Mouse (Mus musculus) E14TG2a.4 (cell line): ENCODE results near the gene Zfp652.

Source experiments
- CTCF ChIP-seq: conservative IDR thresholded peaks from 2 replicates; pipeline ENCODE4 v1.5.1; 2014; ENCODE audit warnings: low read length
- NANOG ChIP-seq: IDR thresholded peaks from 2 replicates; pipeline ENCODE4 v1.6.1; 2014; ENCODE audit warnings: borderline replicate concordance, low read length, mixed read lengths
- POU5F1 ChIP-seq: IDR thresholded peaks from 2 replicates; pipeline ENCODE4 v1.6.1; 2014; ENCODE audit warnings: low read length, borderline replicate concordance

- TF ChIP-seq CTCF (no peak), NANOG (no peak), POU5F1 (no peak)
Observed at GRCm38 (mm10) chr11:95688515-95688914, 24.0 kb upstream of the Zfp652 start.
